Mouse (Mus musculus): ENCODE measurements around the gene Ttll1. TPM values are rescaled to one million over a fixed set of nuclear protein-coding genes. Genes with fewer than 3 reads are reported as not detected.

Gene Ttll1
- polyA plus RNA-seq, 1 experiment from 2014 or later, result 13.8 TPM

DNA sequence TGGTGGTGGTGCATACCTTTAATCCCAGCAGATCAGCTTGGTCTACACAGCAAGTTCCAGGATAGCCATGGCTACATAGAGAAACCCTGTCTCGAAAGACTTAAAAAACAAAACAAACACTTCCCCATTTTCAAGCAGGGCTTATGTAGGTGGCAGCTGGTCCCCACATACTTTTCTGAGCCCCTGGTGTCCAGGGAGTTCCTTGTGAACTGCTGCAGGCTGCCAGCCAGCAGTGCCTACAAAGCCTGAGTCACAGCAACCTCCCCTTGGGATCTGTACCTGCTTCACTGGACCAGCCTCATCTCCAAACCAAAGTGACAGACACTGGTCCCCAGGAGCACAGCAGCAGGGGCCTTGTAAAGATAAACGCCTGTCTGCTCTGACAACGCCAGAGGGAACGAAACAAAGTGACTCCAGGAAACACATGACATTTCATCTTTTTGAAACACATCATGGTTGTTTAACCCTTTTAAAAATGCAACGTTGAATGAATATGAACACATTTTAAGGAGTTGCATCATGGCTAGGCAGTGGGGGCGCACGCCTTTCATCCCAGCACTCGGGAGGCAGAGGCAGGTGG lies 28.0 kb downstream of the Ttll1 start:
- TF ChIP-seq CTCF (IDR thresholded peaks at IDR 0.05) (no peak), EP300 (IDR thresholded peaks at IDR 0.05) (no peak)
- Histone ChIP-seq H3K27ac (ENCODE audit: low read length) (no peak overlapping the region), H3K36me3 (ENCODE audit: insufficient read depth, low read length) (no peaks in the 10 kb centered on the region), H3K9me3 (ENCODE audit: low read length) (no peaks in the 10 kb centered on the region), H3K9ac (replicated peaks; ENCODE audit: low read depth) (no peak overlapping the region), H3K4me3 (ENCODE audit: low read depth, low read length) (no peak overlapping the region), H3K4me2 (replicated peaks; ENCODE audit: low read depth, low read length) (no peak overlapping the region), H3K4me1 (ENCODE audit: insufficient read depth, low read depth, low read length) (no peaks in the 10 kb centered on the region), H3K27me3 (replicated peaks; ENCODE audit: insufficient read depth, low read length) (no peaks in the 10 kb centered on the region)
- ATAC-seq (no peak), DNase-seq (ENCODE audit: low spot score) (no peak)
- 63% methylated on average over 8 of the region's 8 CpGs for WGBS

GRCm38 (mm10) chr15:83481236-83481780 lies 29.4 kb downstream of the Ttll1 start:
- Histone ChIP-seq H3K4me2 (replicated peaks; ENCODE audit: low read depth, low read length) (no peak overlapping the region), H3K9me3 (ENCODE audit: low read length) (no peaks in the 10 kb centered on the region), H3K27ac (ENCODE audit: low read length) (no peak overlapping the region), H3K4me3 (ENCODE audit: low read depth, low read length) (no peak overlapping the region), H3K9ac (replicated peaks; ENCODE audit: low read depth) (no peak overlapping the region), H3K27me3 (replicated peaks; ENCODE audit: insufficient read depth, low read length) (no peaks in the 10 kb centered on the region), H3K36me3 (ENCODE audit: insufficient read depth, low read length) (no peaks in the 10 kb centered on the region), H3K4me1 (ENCODE audit: insufficient read depth, low read depth, low read length) (no peaks in the 10 kb centered on the region)
- DNase-seq (ENCODE audit: low spot score) (no peak), ATAC-seq (no peak)
- WGBS, result 72% methylated on average over 10 of the region's 10 CpGs
- TF ChIP-seq EP300 (IDR thresholded peaks at IDR 0.05) (no peak), CTCF (IDR thresholded peaks at IDR 0.05) (no peak)

DNA sequence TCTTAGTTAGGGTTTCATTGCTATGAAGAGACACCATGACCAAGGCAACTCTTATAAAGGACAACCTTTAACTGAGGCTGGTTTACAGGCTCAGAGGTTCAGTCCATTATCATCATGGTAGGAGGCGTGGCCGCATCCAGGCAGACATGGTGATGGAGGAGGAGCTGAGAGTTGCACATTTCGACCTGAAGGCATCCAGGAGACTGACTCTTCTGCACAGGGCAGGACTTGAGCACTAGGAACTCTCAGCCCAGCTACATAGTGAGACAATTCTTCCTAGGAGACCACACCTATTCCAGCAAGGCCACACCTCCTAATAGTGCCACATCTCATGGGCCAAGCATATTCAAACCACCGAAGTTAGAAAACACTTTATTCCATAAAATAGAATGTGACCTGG lies 30.9 kb downstream of the Ttll1 start:
- TF ChIP-seq EP300 (IDR thresholded peaks at IDR 0.05) (no peak), CTCF (IDR thresholded peaks at IDR 0.05) (no peak)
- DNase-seq (ENCODE audit: low spot score), result no peak
- no peaks in the 10 kb centered on the region for H3K9me3 ChIP-seq (ENCODE audit: low read length)

DNA sequence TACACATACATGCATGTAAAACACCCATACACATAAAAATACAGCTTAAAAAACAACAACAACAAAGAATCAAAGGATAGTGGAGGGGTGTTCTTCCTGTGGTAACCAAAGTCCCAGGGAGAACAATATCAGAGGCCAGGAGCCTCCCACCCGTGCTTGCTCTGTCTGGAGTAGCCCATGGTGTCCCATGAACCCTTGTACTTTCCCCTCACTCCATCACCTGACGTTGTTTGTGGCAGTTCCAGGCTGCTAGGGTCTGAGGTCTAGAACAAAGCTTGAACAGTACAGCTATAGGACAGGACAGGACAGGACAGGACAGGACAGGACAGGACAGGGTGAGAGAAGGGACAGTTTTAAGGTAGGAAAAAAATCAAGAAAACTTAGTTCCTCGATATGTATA lies 32.6 kb downstream of the Ttll1 start:
- WGBS, result 66% methylated on average over 3 of the region's 3 CpGs
- TF ChIP-seq EP300 (IDR thresholded peaks at IDR 0.05), result no peak
- no peak for TF ChIP-seq CTCF (IDR thresholded peaks at IDR 0.05)

More for the DNA sequence above, 30.9 kb downstream of the Ttll1 start:
- Histone ChIP-seq H3K9ac (replicated peaks; ENCODE audit: low read depth) (no peak overlapping the region), H3K4me2 (replicated peaks; ENCODE audit: low read depth, low read length) (no peak overlapping the region), H3K36me3 (ENCODE audit: insufficient read depth, low read length) (no peaks in the 10 kb centered on the region), H3K4me1 (ENCODE audit: insufficient read depth, low read depth, low read length) (no peaks in the 10 kb centered on the region), H3K4me3 (ENCODE audit: low read depth, low read length) (no peak overlapping the region), H3K27ac (ENCODE audit: low read length) (no peak overlapping the region), H3K27me3 (replicated peaks; ENCODE audit: insufficient read depth, low read length) (no peaks in the 10 kb centered on the region)
- no peak for ATAC-seq
- WGBS, result 85% methylated on average over 4 of the region's 4 CpGs

DNA sequence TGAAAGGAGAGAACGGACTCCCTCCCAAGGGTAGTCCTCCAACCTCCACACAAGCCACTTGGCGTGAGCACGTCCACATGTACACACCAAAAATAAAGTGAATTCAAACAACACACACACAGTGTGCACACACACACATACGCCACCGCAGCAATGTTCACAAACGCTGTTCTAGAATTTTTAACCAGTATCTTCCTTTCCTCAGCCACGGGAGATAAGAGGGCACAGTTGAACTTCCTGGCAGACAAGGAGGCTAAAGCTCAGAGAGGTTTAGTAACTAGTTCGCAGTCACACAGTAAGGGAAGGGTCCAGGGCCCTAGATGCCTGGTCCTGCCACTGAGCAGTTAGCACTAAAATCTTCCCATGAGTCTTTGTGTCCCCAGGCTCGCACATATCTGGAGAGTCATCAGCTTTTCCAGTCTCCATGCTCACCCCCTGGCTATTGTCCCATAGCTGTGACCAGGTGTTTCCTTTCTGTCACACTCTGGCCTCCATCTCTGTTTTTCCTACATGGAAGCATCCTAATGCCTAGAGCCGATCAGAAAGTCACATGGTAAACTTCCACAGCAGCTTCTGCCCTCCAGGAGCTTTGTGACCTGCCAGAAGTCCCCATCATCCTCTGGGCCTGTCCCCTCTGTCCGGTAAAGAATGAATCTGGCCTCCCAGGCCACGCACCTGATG lies 34.0 kb downstream of the Ttll1 start:
- H3K4me1 ChIP-seq (ENCODE audit: insufficient read depth, low read depth, low read length), result no peaks in the 10 kb centered on the region
- no peak overlapping the region for H3K27ac ChIP-seq (ENCODE audit: low read length)
- WGBS, result 64% methylated on average over 12 of the region's 12 CpGs
- no peaks in the 10 kb centered on the region for H3K36me3 ChIP-seq (ENCODE audit: insufficient read depth, low read length)
- no peaks in the 10 kb centered on the region for H3K27me3 ChIP-seq (replicated peaks; ENCODE audit: insufficient read depth, low read length)
- DNase-seq (ENCODE audit: low spot score) (peak; percentile 62), ATAC-seq (peak; percentile 34)
- H3K4me3 ChIP-seq (ENCODE audit: low read depth, low read length), result no peak overlapping the region
- H3K9ac ChIP-seq (replicated peaks; ENCODE audit: low read depth), result no peak overlapping the region
- no peak overlapping the region for H3K4me2 ChIP-seq (replicated peaks; ENCODE audit: low read depth, low read length)
- no peaks in the 10 kb centered on the region for H3K9me3 ChIP-seq (ENCODE audit: low read length)
- no peak for TF ChIP-seq EP300 (IDR thresholded peaks at IDR 0.05)
- TF ChIP-seq CTCF (IDR thresholded peaks at IDR 0.05), result no peak

More for the DNA sequence above, 32.6 kb downstream of the Ttll1 start:
- H3K36me3 ChIP-seq (ENCODE audit: insufficient read depth, low read length), result no peaks in the 10 kb centered on the region
- H3K4me3 ChIP-seq (ENCODE audit: low read depth, low read length), result no peak overlapping the region
- no peak for ATAC-seq
- no peaks in the 10 kb centered on the region for H3K27me3 ChIP-seq (replicated peaks; ENCODE audit: insufficient read depth, low read length)
- H3K9ac ChIP-seq (replicated peaks; ENCODE audit: low read depth), result no peak overlapping the region
- H3K4me2 ChIP-seq (replicated peaks; ENCODE audit: low read depth, low read length), result no peak overlapping the region
- H3K27ac ChIP-seq (ENCODE audit: low read length), result no peak overlapping the region
- no peak for DNase-seq (ENCODE audit: low spot score)
- H3K4me1 ChIP-seq (ENCODE audit: insufficient read depth, low read depth, low read length), result no peaks in the 10 kb centered on the region
- no peaks in the 10 kb centered on the region for H3K9me3 ChIP-seq (ENCODE audit: low read length)

- H3K4me3 ChIP-seq (ENCODE audit: low read depth, low read length), result no peak overlapping the region
- no peak overlapping the region for H3K4me2 ChIP-seq (replicated peaks; ENCODE audit: low read depth, low read length)
- 24% methylated on average over 5 of the region's 5 CpGs for WGBS
- ATAC-seq (peak; percentile 44; the same call in 1 of the 2 replicates), DNase-seq (ENCODE audit: low spot score) (no peak)
- H3K9ac ChIP-seq (replicated peaks; ENCODE audit: low read depth), result no peak overlapping the region
- TF ChIP-seq CTCF (IDR thresholded peaks at IDR 0.05) (no peak), EP300 (IDR thresholded peaks at IDR 0.05) (no peak)
- no peaks in the 10 kb centered on the region for H3K9me3 ChIP-seq (ENCODE audit: low read length)
- H3K27ac ChIP-seq (ENCODE audit: low read length), result no peak overlapping the region; the same call in 1 of the 2 replicates
- H3K36me3 ChIP-seq (ENCODE audit: insufficient read depth, low read length), result no peaks in the 10 kb centered on the region
- no peaks in the 10 kb centered on the region for H3K27me3 ChIP-seq (replicated peaks; ENCODE audit: insufficient read depth, low read length)
- no peaks in the 10 kb centered on the region for H3K4me1 ChIP-seq (ENCODE audit: insufficient read depth, low read depth, low read length)
These were observed 36.2 kb downstream of the Ttll1 start for GRCm38 (mm10) chr15:83474466-83474836.
